Mouse (Mus musculus) forebrain, embryonic 12.5 days (tissue): ENCODE measurements around the gene BC025920. TPM values are rescaled to one million over a fixed set of nuclear protein-coding genes. Genes with fewer than 3 reads are reported as not detected.
A peak's percentile ranks its signal among the peaks of the same experiment; 100 is the strongest.

Source experiments
- ATAC-seq: fragments of 200-750 bp; cut with Nextera tagmentation; 2 replicates; pipeline ENCODE4 v1.8.0; 2017; ENCODE audit warnings: moderate TSS enrichment; ENCODE audit not compliant: low FRiP score
- H3K27ac ChIP-seq: fragments of 300-500 bp; sonication (generic); 2 replicates; pipeline ENCODE4 v1.5.1; 2016; ENCODE audit warnings: mild to moderate bottlenecking
- H3K27me3 ChIP-seq: fragments of 300-500 bp; sonication (generic); 2 replicates; pipeline ENCODE4 v1.6.1; 2016; ENCODE audit warnings: mild to moderate bottlenecking
- H3K36me3 ChIP-seq: fragments of 300-500 bp; sonication (generic); replicated peaks from 2 replicates; pipeline ENCODE4 v1.6.1; 2016; ENCODE audit warnings: mild to moderate bottlenecking
- H3K4me1 ChIP-seq: fragments of 300-500 bp; sonication (generic); 2 replicates; pipeline ENCODE4 v1.6.1; 2016
- H3K4me2 ChIP-seq: fragments of 300-500 bp; sonication (generic); 2 replicates; pipeline ENCODE4 v1.6.1; 2016; ENCODE audit warnings: mild to moderate bottlenecking, moderate library complexity
- H3K4me3 ChIP-seq: fragments of 300-500 bp; sonication (generic); replicated peaks from 2 replicates; pipeline ENCODE4 v1.5.1; 2016; ENCODE audit warnings: mild to moderate bottlenecking
- H3K9ac ChIP-seq: fragments of 300-500 bp; sonication (generic); 2 replicates; pipeline ENCODE4 v1.6.1; 2016; ENCODE audit warnings: mild to moderate bottlenecking
- H3K9me3 ChIP-seq: fragments of 300-500 bp; sonication (generic); 2 replicates; pipeline ENCODE4 v1.6.1; 2016
- WGBS: fragments of 180-500 bp; shearing (Covaris S2); methylation state at CpG from one replicate; pipeline ENCODE4 v1.1.7; 2016; 5-methylcytosine and 5-hydroxymethylcytosine counted together
- polyA plus RNA-seq: library from polyadenylated mRNA; unstranded; fragments of >200 nt; fragmentation: Nextera tagmentation; extraction: Ambion mirVana; gene quantifications from 2 replicates; pipeline ENCODE4 v1.2.1, GENCODE M21; 2016

The BC025920 gene
- polyA plus RNA-seq, 1 experiment from 2014 or later, result 2.2 TPM

GRCm38 (mm10) chr10:81575695-81576094 is 30.4 kb upstream of the BC025920 start:
- peak overlapping the region; percentile 63 for H3K9ac ChIP-seq
- H3K4me2 ChIP-seq, result peak overlapping the region; percentile 74
- no peak overlapping the region for H3K27ac ChIP-seq
- H3K36me3 ChIP-seq, result no peaks in the 10 kb centered on the region
- peaks cover 87% of the 10 kb centered on the region for H3K27me3 ChIP-seq
- WGBS, result 2% methylated on average over 6 of the region's 6 CpGs
- H3K9me3 ChIP-seq, result no peaks in the 10 kb centered on the region
- H3K4me3 ChIP-seq, result peak overlapping the region; percentile 52
- H3K4me1 ChIP-seq, result peaks cover 48% of the 10 kb centered on the region
- ATAC-seq, result no peak

- Histone ChIP-seq H3K36me3 (no peaks in the 10 kb centered on the region; the same call in 1 of the 2 replicates), H3K4me1 (peaks cover 33% of the 10 kb centered on the region), H3K4me2 (no peak overlapping the region), H3K9ac (no peak overlapping the region), H3K27ac (no peak overlapping the region), H3K27me3 (peaks cover 86% of the 10 kb centered on the region), H3K4me3 (no peak overlapping the region), H3K9me3 (no peaks in the 10 kb centered on the region)
- 79% methylated on average over 4 of the region's 4 CpGs for WGBS
- ATAC-seq, result no peak
These were observed 26.1 kb upstream of the BC025920 start for GRCm38 (mm10) chr10:81579967-81580366.

- WGBS, result 64% methylated on average over 25 of the region's 25 CpGs
- no peaks in the 10 kb centered on the region for H3K9me3 ChIP-seq
- no peak overlapping the region for H3K4me2 ChIP-seq
- H3K9ac ChIP-seq, result 0 out of 2 replicates have a peak overlapping the region, but pooled peaks have one; percentile 29
- no peak overlapping the region for H3K27ac ChIP-seq
- H3K4me3 ChIP-seq, result no peak overlapping the region
- H3K27me3 ChIP-seq, result peaks cover 85% of the 10 kb centered on the region
- H3K36me3 ChIP-seq, result no peaks in the 10 kb centered on the region; the same call in 1 of the 2 replicates
- no peak for ATAC-seq
- H3K4me1 ChIP-seq, result peaks cover 27% of the 10 kb centered on the region
These were observed 25.5 kb upstream of the BC025920 start for GRCm38 (mm10) chr10:81580441-81581070.

- peaks cover 78% of the 10 kb centered on the region for H3K27me3 ChIP-seq
- WGBS, result 52% methylated on average over 6 of the region's 6 CpGs
- ATAC-seq, result no peak
These were observed 22.7 kb upstream of the BC025920 start for GRCm38 (mm10) chr10:81583347-81583746.

GRCm38 (mm10) chr10:81588739-81589138 is 17.3 kb upstream of the BC025920 start:
- H3K4me3 ChIP-seq, result no peak overlapping the region
- peaks cover 83% of the 10 kb centered on the region for H3K27me3 ChIP-seq
- WGBS, result 72% methylated on average over 7 of the region's 7 CpGs
- no peaks in the 10 kb centered on the region for H3K36me3 ChIP-seq
- no peaks in the 10 kb centered on the region for H3K9me3 ChIP-seq
- no peak overlapping the region for H3K9ac ChIP-seq
- H3K4me1 ChIP-seq, result no peaks in the 10 kb centered on the region
- no peak for ATAC-seq
- no peak overlapping the region for H3K27ac ChIP-seq
- no peak overlapping the region for H3K4me2 ChIP-seq

More at GRCm38 (mm10) chr10:81583347-81583746, 22.7 kb upstream of the BC025920 start:
- Histone ChIP-seq H3K4me1 (peaks cover 20% of the 10 kb centered on the region), H3K4me2 (no peak overlapping the region), H3K9ac (no peak overlapping the region), H3K27ac (no peak overlapping the region), H3K9me3 (no peaks in the 10 kb centered on the region), H3K36me3 (no peaks in the 10 kb centered on the region; the same call in 1 of the 2 replicates), H3K4me3 (no peak overlapping the region)

GRCm38 (mm10) chr10:81591846-81592245 is 14.2 kb upstream of the BC025920 start:
- peaks cover 89% of the 10 kb centered on the region for H3K27me3 ChIP-seq
- peaks cover 17% of the 10 kb centered on the region for H3K4me1 ChIP-seq
- H3K9ac ChIP-seq, result no peak overlapping the region
- no peak overlapping the region for H3K27ac ChIP-seq
- no peak overlapping the region for H3K4me3 ChIP-seq
- H3K4me2 ChIP-seq, result no peak overlapping the region
- H3K9me3 ChIP-seq, result no peaks in the 10 kb centered on the region
- 65% methylated on average over 9 of the region's 9 CpGs for WGBS
- H3K36me3 ChIP-seq, result no peaks in the 10 kb centered on the region
- no peak for ATAC-seq

- Histone ChIP-seq H3K27ac (no peak overlapping the region), H3K4me1 (peaks cover 25% of the 10 kb centered on the region), H3K27me3 (peaks cover 90% of the 10 kb centered on the region), H3K4me2 (no peak overlapping the region), H3K4me3 (no peak overlapping the region), H3K36me3 (no peaks in the 10 kb centered on the region), H3K9me3 (no peaks in the 10 kb centered on the region), H3K9ac (no peak overlapping the region)
- no peak for ATAC-seq
- WGBS, result 75% methylated on average over 7 of the region's 7 CpGs
These were observed 13.4 kb upstream of the BC025920 start for GRCm38 (mm10) chr10:81592631-81593030.

- Histone ChIP-seq H3K9me3 (no peaks in the 10 kb centered on the region), H3K4me1 (peaks cover 29% of the 10 kb centered on the region), H3K27me3 (peaks cover 96% of the 10 kb centered on the region), H3K9ac (no peak overlapping the region), H3K4me3 (no peak overlapping the region), H3K27ac (no peak overlapping the region), H3K36me3 (no peaks in the 10 kb centered on the region), H3K4me2 (no peak overlapping the region)
- 72% methylated on average over 4 of the region's 4 CpGs for WGBS
- no peak for ATAC-seq
These were observed 12.8 kb upstream of the BC025920 start for GRCm38 (mm10) chr10:81593223-81593622.

- no peak for ATAC-seq
These were observed 12.1 kb upstream of the BC025920 start for GRCm38 (mm10) chr10:81593935-81594334.

GRCm38 (mm10) chr10:81595599-81595998 is 10.5 kb upstream of the BC025920 start:
- WGBS, result 55% methylated on average over 5 of the region's 5 CpGs
- H3K4me1 ChIP-seq, result peaks cover 32% of the 10 kb centered on the region
- no peak overlapping the region for H3K27ac ChIP-seq
- no peak overlapping the region for H3K9ac ChIP-seq
- H3K36me3 ChIP-seq, result no peaks in the 10 kb centered on the region
- no peak for ATAC-seq
- H3K9me3 ChIP-seq, result no peaks in the 10 kb centered on the region
- peaks cover 96% of the 10 kb centered on the region for H3K27me3 ChIP-seq
- H3K4me2 ChIP-seq, result no peak overlapping the region
- no peak overlapping the region for H3K4me3 ChIP-seq

More at GRCm38 (mm10) chr10:81593935-81594334, 12.1 kb upstream of the BC025920 start:
- Histone ChIP-seq H3K4me1 (peaks cover 29% of the 10 kb centered on the region), H3K27me3 (peaks cover 98% of the 10 kb centered on the region), H3K36me3 (no peaks in the 10 kb centered on the region), H3K4me2 (no peak overlapping the region), H3K4me3 (no peak overlapping the region), H3K27ac (no peak overlapping the region), H3K9ac (no peak overlapping the region), H3K9me3 (no peaks in the 10 kb centered on the region)
- WGBS, result 72% methylated on average over 18 of the region's 18 CpGs

- Histone ChIP-seq H3K4me2 (peak overlapping the region; percentile 35), H3K27me3 (peaks cover 93% of the 10 kb centered on the region), H3K4me1 (peaks cover 42% of the 10 kb centered on the region), H3K27ac (peak overlapping the region; percentile 37; the same call in 1 of the 2 replicates), H3K9me3 (no peaks in the 10 kb centered on the region), H3K36me3 (no peaks in the 10 kb centered on the region), H3K9ac (peak overlapping the region; percentile 33; the same call in 1 of the 2 replicates), H3K4me3 (peak overlapping the region; percentile 14; the same call in 1 of the 2 replicates)
- ATAC-seq, result no peak
- WGBS, result 2% methylated on average over 10 of the region's 10 CpGs
These were observed 9.5 kb upstream of the BC025920 start for GRCm38 (mm10) chr10:81596611-81597010.

- peak overlapping the region; percentile 33; the same call in 1 of the 2 replicates for H3K9ac ChIP-seq
- no peaks in the 10 kb centered on the region for H3K9me3 ChIP-seq
- H3K27me3 ChIP-seq, result peaks cover 93% of the 10 kb centered on the region
- WGBS, result 10% methylated on average over 10 of the region's 12 CpGs
- H3K4me1 ChIP-seq, result peaks cover 46% of the 10 kb centered on the region
- H3K4me3 ChIP-seq, result peak overlapping the region; percentile 14; the same call in 1 of the 2 replicates
- no peaks in the 10 kb centered on the region for H3K36me3 ChIP-seq
- H3K27ac ChIP-seq, result 0 out of 2 replicates have a peak overlapping the region, but pooled peaks have one; percentile 37
- peak overlapping the region; percentile 35 for H3K4me2 ChIP-seq
- ATAC-seq, result no peak
These were observed 8.7 kb upstream of the BC025920 start for GRCm38 (mm10) chr10:81597137-81597950.
